Mouse (Mus musculus) embryonic fibroblast, embryonic 13.5 days (primary cell): ENCODE results near the gene Hist1h2bg. TPM values are rescaled to one million over a fixed set of nuclear protein-coding genes. Genes with fewer than 3 reads are reported as not detected.
"Not testable (repeated sequence)": the region's sequence is repeated elsewhere in the genome, so short reads cannot be mapped to it uniquely, and the experiment has no call there.

ENCODE experiments used
- H3K27ac ChIP-seq: 2 replicates; pipeline ENCODE4 v1.5.1; 2012; ENCODE audit warnings: low read length, control low read depth, inconsistent platforms; ENCODE audit not compliant: insufficient read depth
- H3K4me1 ChIP-seq: 2 replicates; pipeline ENCODE4 v1.6.1; 2011; ENCODE audit warnings: low read length; ENCODE audit not compliant: control insufficient read depth, insufficient read depth
- H3K4me3 ChIP-seq: 2 replicates; pipeline ENCODE4 v1.5.1; 2011; ENCODE audit warnings: mild to moderate bottlenecking, control low read depth, low read length; ENCODE audit not compliant: insufficient read depth
- CTCF ChIP-seq: IDR thresholded peaks from 2 replicates; pipeline ENCODE4 v1.5.1; 2011; ENCODE audit warnings: mild to moderate bottlenecking, control low read depth, low read length, moderate library complexity, borderline replicate concordance; ENCODE audit not compliant: insufficient read depth
- POLR2A ChIP-seq: IDR thresholded peaks from 2 replicates; pipeline ENCODE4 v1.6.1; 2011; ENCODE audit warnings: low read depth, mild to moderate bottlenecking, control low read depth, low read length, moderate library complexity
- polyA plus RNA-seq: library from polyadenylated mRNA; stranded (reverse); fragments of >200 nt; gene quantifications from 2 replicates; pipeline ENCODE4 v1.2.4, GENCODE M21; 2011; ENCODE audit warnings: low read depth; ENCODE audit not compliant: missing spikeins, insufficient read length

Hist1h2bg gene
- polyA plus RNA-seq, 1 experiment = 22.6 TPM

DNA sequence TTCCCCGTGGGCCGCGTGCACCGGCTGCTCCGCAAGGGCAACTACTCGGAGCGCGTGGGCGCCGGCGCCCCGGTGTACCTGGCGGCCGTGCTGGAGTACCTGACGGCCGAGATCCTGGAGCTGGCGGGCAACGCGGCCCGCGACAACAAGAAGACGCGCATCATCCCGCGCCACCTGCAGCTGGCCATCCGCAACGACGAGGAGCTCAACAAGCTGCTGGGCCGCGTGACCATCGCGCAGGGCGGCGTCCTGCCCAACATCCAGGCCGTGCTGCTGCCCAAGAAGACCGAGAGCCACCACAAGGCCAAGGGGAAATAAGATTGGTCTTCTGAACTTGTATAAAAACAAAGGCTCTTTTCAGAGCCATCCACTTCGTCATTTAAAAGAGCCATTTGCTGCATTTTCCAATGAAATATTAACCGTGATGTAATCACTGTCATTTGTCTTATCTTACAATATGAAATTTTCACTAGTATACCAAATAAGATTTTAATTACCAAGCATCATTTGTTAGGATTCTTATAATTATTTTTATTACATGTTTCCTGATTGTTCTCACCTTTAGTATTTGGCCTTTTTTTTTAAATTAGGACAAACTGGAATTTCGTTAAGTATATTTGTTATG, 3.5 kb downstream of the Hist1h2bg start:
- H3K27ac ChIP-seq = peak overlapping the region; percentile 85
- peak; percentile 65; the same call in 1 of the 2 replicates for TF ChIP-seq POLR2A
- peak overlapping the region; percentile 13; the same call in 1 of the 2 replicates for H3K4me3 ChIP-seq
- H3K4me1 ChIP-seq = not testable (repeated sequence)

DNA sequence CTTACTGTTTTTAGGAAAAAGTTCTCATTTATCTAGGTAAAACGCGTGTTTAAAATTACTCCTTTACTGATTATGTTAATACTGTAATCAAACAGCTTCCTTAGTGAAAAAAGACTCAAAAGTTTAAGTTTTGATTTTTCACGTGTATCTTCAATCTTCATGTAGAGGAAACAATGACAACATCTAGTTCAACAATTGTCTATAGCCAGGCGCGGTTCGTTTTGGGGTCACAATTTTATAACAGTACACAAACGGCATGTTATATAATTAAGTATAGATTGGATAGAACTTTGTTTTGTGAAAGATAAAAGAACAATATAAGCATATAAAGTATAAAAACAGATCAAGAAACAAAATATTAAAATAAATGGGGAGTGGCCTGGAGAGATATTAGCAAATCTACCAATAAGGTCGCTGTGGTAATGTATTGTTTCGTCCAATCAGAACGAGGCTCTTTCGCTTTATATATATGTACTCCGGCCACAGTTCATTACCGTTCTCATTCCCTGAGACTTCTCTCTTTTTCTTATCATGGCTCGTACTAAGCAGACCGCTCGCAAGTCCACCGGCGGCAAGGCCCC, 4.2 kb downstream of the Hist1h2bg start, which contains the start of gene Hist1h3d:
Hist1h3d (plus strand) TSS at position 493 of the 581 bp plus-strand sequence.
- TF ChIP-seq CTCF = no peak
- TF ChIP-seq POLR2A = no peak; the same call in 1 of the 2 replicates
- peak within 1 kb of the TSS; percentile 54 for H3K4me3 ChIP-seq
- no peaks in the 10 kb centered on the region for H3K4me1 ChIP-seq
- peak within 1 kb of the TSS; percentile 85 for H3K27ac ChIP-seq

DNA sequence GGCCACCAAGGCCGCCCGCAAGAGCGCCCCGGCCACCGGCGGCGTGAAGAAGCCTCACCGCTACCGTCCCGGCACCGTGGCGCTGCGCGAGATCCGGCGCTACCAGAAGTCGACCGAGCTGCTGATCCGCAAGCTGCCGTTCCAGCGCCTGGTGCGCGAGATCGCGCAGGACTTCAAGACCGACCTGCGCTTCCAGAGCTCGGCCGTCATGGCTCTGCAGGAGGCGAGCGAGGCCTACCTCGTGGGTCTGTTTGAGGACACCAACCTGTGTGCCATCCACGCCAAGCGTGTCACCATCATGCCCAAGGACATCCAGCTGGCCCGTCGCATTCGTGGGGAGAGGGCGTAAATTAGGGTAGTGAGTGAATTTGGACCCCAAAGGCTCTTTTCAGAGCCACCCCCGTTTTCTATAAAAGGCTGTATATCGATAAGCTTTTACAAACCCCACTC, 4.7 kb downstream of the Hist1h2bg start:
- peak; percentile 81 for TF ChIP-seq POLR2A
- Histone ChIP-seq H3K27ac (peak overlapping the region; percentile 80), H3K4me3 (peak overlapping the region; percentile 54)
- H3K4me1 ChIP-seq = not testable (repeated sequence)

DNA sequence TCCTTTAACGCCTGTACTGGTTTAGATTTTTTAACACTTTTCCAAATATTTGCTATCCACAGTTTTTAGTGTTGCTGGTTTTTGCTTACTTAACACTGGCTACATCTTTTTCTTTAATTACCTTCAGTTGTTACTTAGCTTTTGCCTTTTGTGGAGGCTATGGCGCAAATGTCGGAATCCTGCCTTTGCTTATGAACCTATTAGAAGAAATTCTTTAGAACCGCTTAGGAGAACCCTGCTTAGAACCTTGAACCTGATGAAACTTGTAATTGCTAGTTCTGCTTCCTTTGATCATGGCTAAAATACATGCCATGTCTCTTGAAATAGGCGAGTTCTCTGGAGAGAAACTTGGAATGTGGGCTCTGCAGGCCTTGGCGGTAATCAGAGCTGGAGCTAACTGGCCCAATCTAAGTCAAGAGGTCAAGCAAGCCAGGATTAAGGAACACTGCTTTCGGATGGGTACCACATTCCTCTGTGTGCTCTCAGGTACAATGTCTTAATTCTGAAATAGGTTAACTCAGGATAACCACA, 5.2 kb downstream of the Hist1h2bg start:
- Histone ChIP-seq H3K4me1 (no peaks in the 10 kb centered on the region), H3K27ac (peak overlapping the region; percentile 80), H3K4me3 (peak overlapping the region; percentile 54)
- TF ChIP-seq CTCF = no peak
- TF ChIP-seq POLR2A = peak; percentile 72

DNA sequence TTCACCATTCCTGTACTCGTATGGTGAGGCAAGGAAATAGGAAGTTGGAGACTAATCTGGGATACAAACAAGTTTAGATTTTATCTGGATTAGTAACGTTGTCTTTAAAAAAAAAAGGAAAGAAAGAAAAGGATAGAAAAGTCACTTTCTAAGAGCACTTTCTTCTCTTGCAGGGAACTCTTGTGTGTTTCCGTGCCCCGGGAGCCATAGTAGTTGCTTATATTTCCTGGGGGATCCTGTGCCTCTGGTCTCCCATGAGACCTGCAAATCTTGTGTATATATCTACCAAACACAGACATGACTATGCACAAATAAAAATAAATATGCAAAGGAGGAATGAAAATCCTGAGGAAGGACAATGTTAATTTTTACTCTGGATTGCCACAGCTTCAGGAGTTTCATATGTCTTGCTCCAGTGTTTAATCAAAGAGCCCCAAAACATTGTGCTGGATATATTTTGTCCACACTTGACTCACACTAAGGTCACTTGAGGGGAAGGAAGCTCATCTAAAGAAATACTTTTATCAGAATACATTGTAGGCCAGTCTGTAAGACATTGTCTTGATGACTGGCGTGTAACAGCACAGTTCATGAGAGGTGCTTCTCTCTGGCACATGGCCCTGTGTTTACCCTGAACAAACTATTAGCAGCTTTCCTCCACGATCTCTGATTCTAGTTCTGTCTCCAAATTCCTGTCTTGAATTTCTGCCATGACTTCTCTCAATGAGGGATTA, 5.9 kb downstream of the Hist1h2bg start:
- no peak for TF ChIP-seq POLR2A
- no peaks in the 10 kb centered on the region for H3K4me1 ChIP-seq
- peak overlapping the region; percentile 54 for H3K4me3 ChIP-seq
- H3K27ac ChIP-seq = peak overlapping the region; percentile 76

DNA sequence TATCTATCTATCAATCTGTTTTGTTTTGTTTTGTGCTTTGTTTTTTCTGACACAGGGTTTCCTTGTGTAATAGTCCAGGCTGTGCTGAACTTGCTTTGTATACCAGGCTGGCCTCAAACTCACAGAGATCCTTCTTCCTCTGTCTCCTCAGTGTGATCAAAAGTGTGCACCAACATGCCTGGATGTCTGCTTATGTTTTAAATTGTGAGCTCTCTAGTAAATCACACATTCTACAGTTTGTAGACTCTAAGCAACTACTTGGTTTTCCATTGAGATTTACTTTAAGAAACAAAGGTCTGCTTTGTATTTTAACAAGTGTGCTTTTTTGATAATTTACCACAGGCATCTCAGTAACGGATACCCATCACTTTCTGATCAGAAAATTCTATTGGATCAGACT, 6.6 kb downstream of the Hist1h2bg start:
- no peak for TF ChIP-seq CTCF
- TF ChIP-seq POLR2A = no peak
- no peak overlapping the region for H3K4me3 ChIP-seq
- no peak overlapping the region for H3K27ac ChIP-seq
- H3K4me1 ChIP-seq = no peaks in the 10 kb centered on the region

DNA sequence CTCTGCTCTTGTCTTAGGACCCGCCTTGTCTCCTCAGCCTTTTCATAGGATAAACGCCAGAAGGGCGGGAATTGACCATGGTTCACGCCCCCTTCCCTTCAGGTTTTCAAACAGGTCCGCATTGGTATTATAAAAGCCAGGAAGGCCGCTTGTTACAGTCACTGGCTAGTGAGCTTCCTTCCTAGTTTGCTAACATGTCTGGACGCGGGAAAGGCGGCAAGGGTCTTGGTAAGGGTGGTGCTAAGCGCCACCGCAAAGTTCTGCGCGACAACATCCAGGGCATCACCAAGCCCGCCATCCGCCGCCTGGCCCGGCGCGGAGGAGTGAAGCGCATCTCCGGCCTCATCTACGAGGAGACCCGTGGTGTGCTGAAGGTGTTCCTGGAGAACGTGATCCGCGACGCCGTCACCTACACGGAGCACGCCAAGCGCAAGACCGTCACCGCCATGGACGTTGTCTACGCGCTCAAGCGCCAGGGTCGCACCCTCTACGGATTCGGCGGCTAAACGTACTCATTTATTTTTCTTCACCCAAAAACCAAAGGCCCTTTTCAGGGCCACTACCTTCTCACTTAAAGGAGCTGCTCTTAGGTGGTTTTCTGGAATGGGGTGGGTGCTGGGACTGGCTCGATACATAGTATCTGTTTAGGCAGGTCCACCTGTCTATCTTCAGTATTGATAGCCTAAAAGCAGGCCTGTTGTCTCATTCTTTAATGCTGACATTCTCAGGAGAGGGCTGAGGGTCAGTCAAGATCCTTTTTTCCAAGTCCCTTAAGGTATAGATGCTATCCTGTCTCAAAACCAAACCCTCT, 10.4 kb downstream of the Hist1h2bg start, which contains the start of gene Hist1h4d:
Hist1h4d (plus strand) TSS at position 191 of the 811 bp plus-strand sequence.
- peak within 1 kb of the TSS; percentile 59 for H3K27ac ChIP-seq
- TF ChIP-seq CTCF = no peak
- TF ChIP-seq POLR2A = peak; percentile 100
- peak within 1 kb of the TSS; percentile 66 for H3K4me3 ChIP-seq
- H3K4me1 ChIP-seq = peaks cover 3% of the 10 kb centered on the region

DNA sequence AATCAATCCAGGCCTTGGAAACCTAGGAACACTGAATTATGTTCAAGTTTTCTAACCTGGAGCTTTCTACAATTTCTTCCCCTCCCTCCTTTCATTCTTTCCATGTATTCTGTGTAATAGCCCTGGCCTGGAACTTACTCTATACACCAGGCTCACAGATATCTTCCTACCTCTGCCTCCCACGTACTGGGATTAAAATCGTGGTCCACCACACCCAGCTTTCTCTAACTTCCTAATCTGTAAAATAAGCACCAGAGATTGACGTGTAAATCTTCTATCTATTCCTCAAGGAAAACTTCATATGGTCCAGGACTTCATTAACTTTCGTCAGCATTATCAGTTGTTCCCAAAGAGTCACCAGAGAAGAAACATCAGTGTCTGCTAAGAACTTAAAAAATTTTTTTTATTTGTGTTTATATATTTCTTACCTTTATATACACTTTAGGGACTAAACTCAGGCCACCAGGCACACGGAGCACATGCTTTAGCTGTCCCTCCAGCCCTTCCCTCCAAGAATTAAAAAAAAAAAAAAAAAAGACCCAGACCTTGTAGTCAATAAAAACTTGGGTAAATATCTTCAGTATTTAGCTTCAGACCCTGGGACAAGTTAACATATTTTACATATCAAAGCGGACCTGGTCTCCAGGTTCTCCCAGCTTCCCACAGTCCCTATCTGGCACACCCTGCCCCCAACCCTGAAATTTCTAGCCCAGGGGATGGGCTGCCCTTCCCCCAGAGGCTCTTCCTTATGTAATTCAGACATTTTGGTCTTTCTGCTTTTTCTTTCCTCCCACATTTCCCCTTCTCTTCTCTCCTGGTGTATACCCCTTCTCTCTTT, 11.2 kb downstream of the Hist1h2bg start:
- Histone ChIP-seq H3K27ac (peak overlapping the region; percentile 64), H3K4me3 (peak overlapping the region; percentile 66), H3K4me1 (peaks cover 3% of the 10 kb centered on the region)
- TF ChIP-seq CTCF (no peak), POLR2A (peak; percentile 57)
